In the genomic region with DNA sequence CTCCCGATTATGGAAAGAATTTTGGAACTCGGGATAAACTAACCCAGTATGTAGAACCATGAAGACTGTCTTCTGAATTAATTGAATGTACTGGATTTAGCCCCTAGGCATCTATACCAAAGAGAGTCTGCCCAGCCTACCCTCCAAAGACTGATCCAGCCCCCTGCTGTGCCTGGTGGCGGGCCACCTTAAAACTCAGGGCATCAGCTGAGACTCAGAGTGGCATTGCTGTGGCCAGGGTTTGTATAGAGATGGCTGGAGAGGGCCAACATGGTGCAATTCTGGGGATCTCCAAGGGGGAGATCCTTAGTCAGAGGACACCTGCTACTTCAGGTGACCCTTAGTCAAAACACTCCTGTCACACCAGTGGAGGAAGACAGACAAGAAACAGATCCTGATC, we compare ENCODE assay signal across 14 mouse cellular contexts. TPM values are rescaled to one million over a fixed set of nuclear protein-coding genes. Genes with fewer than 3 reads are reported as not detected.
DNase-seq lines count a peak whose midpoint lies in the region; ATAC-seq and TF ChIP-seq lines count a peak whose summit lies in the region.
"Had no signal": no experiment of that assay in that cellular context is flagged by ENCODE, and none has a peak within 500 bp of the region (broad histone marks: within the 10 kb centered on the region; RNA-seq: fewer than 3 reads in every experiment).

No protein-coding gene starts in this region.

- H3K4me1 ChIP-seq in forebrain, embryonic 13.5 days = peaks cover 86% of the 10 kb centered on the region
- peaks cover 36% of the 10 kb centered on the region for H3K4me1 ChIP-seq in forebrain, embryonic 12.5 days
- H3K4me1 ChIP-seq in kidney, adult 2 months (ENCODE audit: control insufficient read depth, insufficient read depth, low read length) = peaks cover 39% of the 10 kb centered on the region
- H3K4me1 ChIP-seq in kidney, embryonic 14.5 days (ENCODE audit: control insufficient read depth, insufficient read depth, low read length) = peaks cover 30% of the 10 kb centered on the region
- peaks cover 24% of the 10 kb centered on the region for H3K4me1 ChIP-seq in hindbrain, postnatal 0 days (ENCODE audit: insufficient read depth, low read length)

- 79% methylated on average over 3 of the region's 3 CpGs for WGBS in forebrain, embryonic 13.5 days
- 79% methylated on average over 3 of the region's 3 CpGs for WGBS in forebrain, embryonic 12.5 days
- WGBS in kidney, adult 2 months = 15% methylated on average over 3 of the region's 3 CpGs
- 80% methylated on average over 3 of the region's 3 CpGs for WGBS in kidney, embryonic 14.5 days
- 47% methylated on average over 3 of the region's 3 CpGs for WGBS in hindbrain, postnatal 0 days

- H3K9me3 ChIP-seq in forebrain, embryonic 13.5 days (replicated peaks) = no peaks in the 10 kb centered on the region
- H3K9me3 ChIP-seq in forebrain, embryonic 12.5 days = no peaks in the 10 kb centered on the region
- no peaks in the 10 kb centered on the region for H3K9me3 ChIP-seq in kidney, embryonic 14.5 days (ENCODE audit: control insufficient read depth, low read length)
- no peaks in the 10 kb centered on the region for H3K9me3 ChIP-seq in hindbrain, postnatal 0 days (ENCODE audit: low read length)

- H3K27me3 ChIP-seq in forebrain, embryonic 13.5 days = peaks cover 15% of the 10 kb centered on the region; the same call in 1 of the 2 replicates
- peaks cover 79% of the 10 kb centered on the region for H3K27me3 ChIP-seq in forebrain, embryonic 12.5 days
- no peaks in the 10 kb centered on the region for H3K27me3 ChIP-seq in kidney, adult 2 months (replicated peaks; ENCODE audit: control insufficient read depth, insufficient read depth, low read length)
- no peaks in the 10 kb centered on the region; the same call in 1 of the 2 replicates for H3K27me3 ChIP-seq in kidney, embryonic 14.5 days (ENCODE audit: control insufficient read depth, insufficient read depth, low read length)
- no peaks in the 10 kb centered on the region for H3K27me3 ChIP-seq in hindbrain, postnatal 0 days (ENCODE audit: insufficient read depth, low read length)

- peaks cover 32% of the 10 kb centered on the region for H3K36me3 ChIP-seq in forebrain, embryonic 13.5 days (ENCODE audit: poor library complexity, severe bottlenecking)
- 0 out of 2 replicates have a peak, but pooled peaks cover 2% of the 10 kb centered on the region for H3K36me3 ChIP-seq in forebrain, embryonic 12.5 days (replicated peaks)
- H3K36me3 ChIP-seq in kidney, adult 2 months (ENCODE audit: control insufficient read depth, insufficient read depth, low read length) = no peaks in the 10 kb centered on the region; the same call in 1 of the 2 replicates
- H3K36me3 ChIP-seq in kidney, embryonic 14.5 days (ENCODE audit: control insufficient read depth, insufficient read depth, low read length) = peaks cover 7% of the 10 kb centered on the region; the same call in 1 of the 2 replicates
- no peaks in the 10 kb centered on the region for H3K36me3 ChIP-seq in hindbrain, postnatal 0 days (ENCODE audit: insufficient read depth, low read length)

- no peak overlapping the region for H3K4me3 ChIP-seq in forebrain, embryonic 13.5 days
- no peak overlapping the region for H3K4me3 ChIP-seq in forebrain, embryonic 12.5 days (replicated peaks)
- no peak overlapping the region for H3K4me3 ChIP-seq in kidney, adult 2 months (ENCODE audit: insufficient read depth, low read depth, low read length)
- no peak overlapping the region for H3K4me3 ChIP-seq in kidney, embryonic 14.5 days (ENCODE audit: low read length)
- peak overlapping the region; percentile 94 for H3K4me3 ChIP-seq in hindbrain, postnatal 0 days (ENCODE audit: low read length)

- TF ChIP-seq CTCF in kidney, adult 2 months (conservative IDR thresholded peaks at IDR 0.05; ENCODE audit: insufficient read depth, insufficient read length, low read depth, low read length) = no peak
- TF ChIP-seq CTCF in hindbrain, postnatal 0 days (IDR thresholded peaks at IDR 0.05; ENCODE audit: low read depth) = no peak

- no peak for DNase-seq in kidney, adult 2 months
- peak; percentile 49 for DNase-seq in A20 (ENCODE audit: low read depth, low spot score)
- DNase-seq in hindbrain, postnatal 0 days (ENCODE audit: low spot score) = no peak
- no peak for DNase-seq in lung, postnatal 36 days
- DNase-seq in urinary bladder, postnatal 4 days (ENCODE audit: low spot score in 2 of 2) = no peak
- DNase-seq: adrenal gland, adult 8-10 months; B cell, adult 2 months; liver; thymus, adult 2 months had no signal

- ATAC-seq in forebrain, embryonic 13.5 days = no peak
- no peak for ATAC-seq in forebrain, embryonic 12.5 days (ENCODE audit: low FRiP score)
- ATAC-seq in kidney, embryonic 14.5 days (ENCODE audit: low FRiP score, low TSS enrichment) = no peak
- no peak for ATAC-seq in hindbrain, postnatal 0 days
- ATAC-seq: lung, postnatal 0 days had no signal

- no peak overlapping the region for H3K27ac ChIP-seq in forebrain, embryonic 13.5 days
- H3K27ac ChIP-seq in forebrain, embryonic 12.5 days = no peak overlapping the region
- peak overlapping the region; percentile 86 for H3K27ac ChIP-seq in kidney, adult 2 months (ENCODE audit: insufficient read depth, low read depth, low read length)
- H3K27ac ChIP-seq in kidney, embryonic 14.5 days (ENCODE audit: low read depth, low read length) = no peak overlapping the region
- H3K27ac ChIP-seq in hindbrain, postnatal 0 days = peak overlapping the region; percentile 91

- H3K9ac ChIP-seq in forebrain, embryonic 13.5 days = 0 out of 2 replicates have a peak overlapping the region, but pooled peaks have one; percentile 48
- no peak overlapping the region for H3K9ac ChIP-seq in forebrain, embryonic 12.5 days
- no peak overlapping the region for H3K9ac ChIP-seq in kidney, embryonic 14.5 days (ENCODE audit: low read depth, low read length)
- H3K9ac ChIP-seq in hindbrain, postnatal 0 days (replicated peaks; ENCODE audit: low read length) = peak overlapping the region; percentile 49

- TF ChIP-seq POLR2A in kidney, adult 2 months (IDR thresholded peaks at IDR 0.05; ENCODE audit: low read depth, low read length) = no peak

- peak overlapping the region; percentile 71 for H3K4me2 ChIP-seq in forebrain, embryonic 13.5 days
- no peak overlapping the region for H3K4me2 ChIP-seq in forebrain, embryonic 12.5 days
- H3K4me2 ChIP-seq in kidney, embryonic 14.5 days (replicated peaks; ENCODE audit: low read depth, low read length) = no peak overlapping the region
- H3K4me2 ChIP-seq in hindbrain, postnatal 0 days (ENCODE audit: low read depth, low read length) = peak overlapping the region; percentile 74

RNA-seq across cellular contexts. Expression of a gene that starts 58.6 kb away (rescaled TPM):
- polyA plus RNA-seq in forebrain, embryonic 13.5 days (2015; fragmentation: Nextera tagmentation; extraction: Ambion mirVana) = 0.44 and 0.63 TPM in 2 replicates
- 0.53 and 0.74 TPM in 2 replicates for polyA plus RNA-seq in forebrain, embryonic 12.5 days (2016; fragmentation: Nextera tagmentation; extraction: Ambion mirVana)
- 31.3 and 32.5 TPM in 2 replicates for polyA plus RNA-seq in kidney, adult 2 months (2012; rRNA removed)
- polyA plus RNA-seq in kidney, embryonic 14.5 days (2014; fragmentation: Nextera tagmentation; extraction: Ambion mirVana) = 1.7 and 2.3 TPM in 2 replicates
- 1.2 and 6.6 TPM in 2 replicates for total RNA-seq in hindbrain, postnatal 0 days (2014; rRNA removed)
- polyA plus RNA-seq in hindbrain, postnatal 0 days (2015; fragmentation: Nextera tagmentation; extraction: Ambion mirVana) = 1.9 and 2.7 TPM in 2 replicates
- total RNA-seq: monocyte, adult 5-6 weeks had no signal

Comparison
In these comparisons a context has a peak if more than half of its experiments do, and no peak if none do; other contexts are left out.
1. H3K27ac ChIP-seq: peak in kidney, adult 2 months (single experiment) and hindbrain, postnatal 0 days (single experiment); none in forebrain, embryonic 13.5 days (single experiment), forebrain, embryonic 12.5 days (single experiment) and kidney, embryonic 14.5 days (single experiment).
2. H3K4me2 ChIP-seq: peak in forebrain, embryonic 13.5 days (single experiment) and hindbrain, postnatal 0 days (single experiment); none in forebrain, embryonic 12.5 days (single experiment) and kidney, embryonic 14.5 days (single experiment).
3. H3K9ac ChIP-seq: peak in forebrain, embryonic 13.5 days (single experiment) and hindbrain, postnatal 0 days (single experiment); none in forebrain, embryonic 12.5 days (single experiment) and kidney, embryonic 14.5 days (single experiment).